Mouse (Mus musculus): Measurements from ENCODE around the gene Ptpro.

The Ptpro gene

GRCm38 (mm10) chr6:137386344-137386743, 134.2 kb downstream of the Ptpro start:
- DNase-seq (ENCODE audit: low spot score in 2 of 2), result peak in 1 of 2 experiments; percentile 36

- no peak for DNase-seq (ENCODE audit: low spot score in 2 of 2)
These were observed 134.8 kb downstream of the Ptpro start for GRCm38 (mm10) chr6:137386935-137387334.

GRCm38 (mm10) chr6:137395075-137395474, 143.0 kb downstream of the Ptpro start:
- DNase-seq (ENCODE audit: low spot score in 2 of 2), result no peak

GRCm38 (mm10) chr6:137396106-137396793, 144.1 kb downstream of the Ptpro start:
- DNase-seq (ENCODE audit: low spot score in 2 of 2), result no peak

GRCm38 (mm10) chr6:137397358-137397757, 145.2 kb downstream of the Ptpro start:
- DNase-seq (ENCODE audit: low spot score in 2 of 2), result no peak

- no peak for DNase-seq (ENCODE audit: low spot score in 2 of 2)
These were observed 152.1 kb downstream of the Ptpro start for GRCm38 (mm10) chr6:137404196-137404595.

GRCm38 (mm10) chr6:137405690-137406089, 153.6 kb downstream of the Ptpro start:
- no peak for DNase-seq (ENCODE audit: low spot score in 2 of 2)

GRCm38 (mm10) chr6:137410510-137410909, 158.4 kb downstream of the Ptpro start:
- DNase-seq (ENCODE audit: low spot score in 2 of 2), result no peak

- DNase-seq (ENCODE audit: low spot score in 2 of 2), result no peak
These were observed 159.8 kb downstream of the Ptpro start for GRCm38 (mm10) chr6:137411901-137412378.

- DNase-seq (ENCODE audit: low spot score in 2 of 2), result no peak
These were observed 160.9 kb downstream of the Ptpro start for GRCm38 (mm10) chr6:137413045-137413444.

- DNase-seq (ENCODE audit: low spot score in 2 of 2), result peak in 1 of 2 experiments; percentile 38
These were observed 162.6 kb downstream of the Ptpro start for GRCm38 (mm10) chr6:137414531-137415405.

GRCm38 (mm10) chr6:137422777-137423176, 170.7 kb downstream of the Ptpro start:
- DNase-seq (ENCODE audit: low spot score in 2 of 2), result no peak

GRCm38 (mm10) chr6:137423830-137424229, 171.7 kb downstream of the Ptpro start:
- DNase-seq (ENCODE audit: low spot score in 2 of 2), result no peak

- DNase-seq (ENCODE audit: low spot score in 2 of 2), result no peak
These were observed 173.6 kb downstream of the Ptpro start for GRCm38 (mm10) chr6:137425500-137426432.

- DNase-seq (ENCODE audit: low spot score in 2 of 2), result no peak
These were observed 181.5 kb downstream of the Ptpro start for GRCm38 (mm10) chr6:137433521-137434137.

- no peak for DNase-seq (ENCODE audit: low spot score in 2 of 2)
These were observed 185.4 kb downstream of the Ptpro start for GRCm38 (mm10) chr6:137437486-137437885.

GRCm38 (mm10) chr6:137437902-137438580, 185.9 kb downstream of the Ptpro start:
- no peak for DNase-seq (ENCODE audit: low spot score in 2 of 2)

- no peak for DNase-seq (ENCODE audit: low spot score in 2 of 2)
These were observed 188.7 kb downstream of the Ptpro start for GRCm38 (mm10) chr6:137440559-137441486.

- no peak for DNase-seq (ENCODE audit: low spot score in 2 of 2)
These were observed 191.0 kb downstream of the Ptpro start for GRCm38 (mm10) chr6:137443089-137443488.

Data from spleen, postnatal 10 days (tissue).